Mouse (Mus musculus) thymus, postnatal 10 days (tissue): ENCODE results near the gene Cdh23.

ENCODE experiments used
- DNase-seq, 2 experiments: peaks; one replicate each; pipeline ENCODE4 v3.0.0; 2021; ENCODE audit warnings: low spot score in 2 of 2

Gene Cdh23

GRCm38 (mm10) chr10:60577920-60578737 lies 118.2 kb downstream of the Cdh23 start:
- no peak for DNase-seq

- DNase-seq = no peak
These were observed 119.0 kb downstream of the Cdh23 start for GRCm38 (mm10) chr10:60577125-60577919.

- DNase-seq = no peak
These were observed 121.4 kb downstream of the Cdh23 start for GRCm38 (mm10) chr10:60574851-60575250.

GRCm38 (mm10) chr10:60571491-60571890 lies 124.8 kb downstream of the Cdh23 start:
- no peak for DNase-seq

- DNase-seq = peak; percentile 59 to 63
These were observed 129.8 kb downstream of the Cdh23 start for GRCm38 (mm10) chr10:60566369-60567037.

GRCm38 (mm10) chr10:60564136-60564535 lies 132.2 kb downstream of the Cdh23 start:
- DNase-seq = no peak

- no peak for DNase-seq
These were observed 133.3 kb downstream of the Cdh23 start for GRCm38 (mm10) chr10:60562946-60563345.

- DNase-seq = no peak
These were observed 137.8 kb downstream of the Cdh23 start for GRCm38 (mm10) chr10:60558491-60558927.

- DNase-seq = no peak
These were observed 143.2 kb downstream of the Cdh23 start for GRCm38 (mm10) chr10:60552951-60553635.

GRCm38 (mm10) chr10:60539164-60539914 lies 157.0 kb downstream of the Cdh23 start:
- no peak for DNase-seq

- peak; percentile 26 to 33 for DNase-seq
These were observed 160.0 kb downstream of the Cdh23 start for GRCm38 (mm10) chr10:60536098-60536811.

GRCm38 (mm10) chr10:60532502-60532901 lies 163.8 kb downstream of the Cdh23 start:
- DNase-seq = no peak

- DNase-seq = peak; percentile 32 to 87
These were observed 164.9 kb downstream of the Cdh23 start for GRCm38 (mm10) chr10:60531349-60531748.

- DNase-seq = no peak
These were observed 165.7 kb downstream of the Cdh23 start for GRCm38 (mm10) chr10:60530633-60531032.

GRCm38 (mm10) chr10:60527949-60528348 lies 168.3 kb downstream of the Cdh23 start:
- DNase-seq = no peak

- DNase-seq = no peak
These were observed 171.2 kb downstream of the Cdh23 start for GRCm38 (mm10) chr10:60525081-60525480.

- DNase-seq = peak; percentile 40 to 51
These were observed 180.0 kb downstream of the Cdh23 start for GRCm38 (mm10) chr10:60516286-60516685.

- no peak for DNase-seq
These were observed 197.8 kb downstream of the Cdh23 start for GRCm38 (mm10) chr10:60498538-60498937.

GRCm38 (mm10) chr10:60495070-60495469 lies 201.2 kb downstream of the Cdh23 start:
- no peak for DNase-seq

- no peak for DNase-seq
These were observed 204.8 kb downstream of the Cdh23 start for GRCm38 (mm10) chr10:60491538-60491937.
